Mouse (Mus musculus): ENCODE results near the gene Hoxa1.

Hoxa1 gene

GRCm38 (mm10) chr6:52170898-52171223 is 12.7 kb upstream of the Hoxa1 start:
- DNase-seq (ENCODE audit: low read depth, low spot score) = no peak

- DNase-seq (ENCODE audit: low read depth, low spot score) = no peak
These were observed 12.2 kb upstream of the Hoxa1 start for GRCm38 (mm10) chr6:52170166-52170897.

GRCm38 (mm10) chr6:52169499-52170165 is 11.5 kb upstream of the Hoxa1 start:
- DNase-seq (ENCODE audit: low read depth, low spot score) = no peak

- peak; percentile 51 for DNase-seq (ENCODE audit: low read depth, low spot score)
These were observed 10.3 kb upstream of the Hoxa1 start for GRCm38 (mm10) chr6:52168191-52169055.

GRCm38 (mm10) chr6:52167736-52168161 is 9.6 kb upstream of the Hoxa1 start:
- DNase-seq (ENCODE audit: low read depth, low spot score) = no peak

- no peak for DNase-seq (ENCODE audit: low read depth, low spot score)
These were observed 9.1 kb upstream of the Hoxa1 start for GRCm38 (mm10) chr6:52167176-52167575.

- DNase-seq (ENCODE audit: low read depth, low spot score) = no peak
These were observed 8.4 kb upstream of the Hoxa1 start for GRCm38 (mm10) chr6:52166431-52167077.

GRCm38 (mm10) chr6:52165441-52166370 is 7.6 kb upstream of the Hoxa1 start:
- peak; percentile 61 for DNase-seq (ENCODE audit: low read depth, low spot score)

- DNase-seq (ENCODE audit: low read depth, low spot score) = peak; percentile 59
These were observed 6.7 kb upstream of the Hoxa1 start, which contains the start of gene Hoxa2 for GRCm38 (mm10) chr6:52164626-52165440. Gene Hoxa2 (minus strand): TSS chr6:52164831.

GRCm38 (mm10) chr6:52164051-52164625 is 6.0 kb upstream of the Hoxa1 start:
- no peak for DNase-seq (ENCODE audit: low read depth, low spot score)

- DNase-seq (ENCODE audit: low read depth, low spot score) = no peak
These were observed 5.4 kb upstream of the Hoxa1 start for GRCm38 (mm10) chr6:52163366-52164031.

- DNase-seq (ENCODE audit: low read depth, low spot score) = peak; percentile 49
These were observed 4.7 kb upstream of the Hoxa1 start for GRCm38 (mm10) chr6:52162611-52163365.

- DNase-seq (ENCODE audit: low read depth, low spot score) = no peak
These were observed 3.9 kb upstream of the Hoxa1 start for GRCm38 (mm10) chr6:52162093-52162380.

GRCm38 (mm10) chr6:52161336-52162092 is 3.4 kb upstream of the Hoxa1 start:
- no peak for DNase-seq (ENCODE audit: low read depth, low spot score)

GRCm38 (mm10) chr6:52160511-52161335 is 2.6 kb upstream of the Hoxa1 start:
- DNase-seq (ENCODE audit: low read depth, low spot score) = no peak

- no peak for DNase-seq (ENCODE audit: low read depth, low spot score)
These were observed 1.9 kb upstream of the Hoxa1 start for GRCm38 (mm10) chr6:52159979-52160378.
